Mouse (Mus musculus) embryonic fibroblast, embryonic 13.5 days (primary cell): ENCODE data around the gene Bcl2a1b. TPM values are rescaled to one million over a fixed set of nuclear protein-coding genes. Genes with fewer than 3 reads are reported as not detected.
"Not testable (repeated sequence)": the region's sequence is repeated elsewhere in the genome, so short reads cannot be mapped to it uniquely, and the experiment has no call there.

ENCODE experiments used
- H3K27ac ChIP-seq: 2 replicates; pipeline ENCODE4 v1.5.1; 2012; ENCODE audit warnings: low read length, control low read depth, inconsistent platforms; ENCODE audit not compliant: insufficient read depth
- H3K4me1 ChIP-seq: 2 replicates; pipeline ENCODE4 v1.6.1; 2011; ENCODE audit warnings: low read length; ENCODE audit not compliant: control insufficient read depth, insufficient read depth
- H3K4me3 ChIP-seq: 2 replicates; pipeline ENCODE4 v1.5.1; 2011; ENCODE audit warnings: mild to moderate bottlenecking, control low read depth, low read length; ENCODE audit not compliant: insufficient read depth
- polyA plus RNA-seq: library from polyadenylated mRNA; stranded (reverse); fragments of >200 nt; gene quantifications from 2 replicates; pipeline ENCODE4 v1.2.4, GENCODE M21; 2011; ENCODE audit warnings: low read depth; ENCODE audit not compliant: missing spikeins, insufficient read length

The Bcl2a1b gene
- not detected in 2 replicates for polyA plus RNA-seq

- not testable (repeated sequence) for H3K4me3 ChIP-seq, H3K4me1 ChIP-seq
These were observed at the start of gene Bcl2a1b, which contains the start of gene Gm29094 for GRCm38 (mm10) chr9:89198969-89199416. TSS of gene Bcl2a1b (plus strand) at chr9:89199209. TSS of gene Gm29094 (plus strand) at chr9:89199379.

GRCm38 (mm10) chr9:89172539-89172938 is 26.5 kb upstream of the Bcl2a1b start:
- H3K4me1 ChIP-seq, H3K4me3 ChIP-seq, H3K27ac ChIP-seq: not testable (repeated sequence)

More at GRCm38 (mm10) chr9:89198969-89199416, at the start of gene Bcl2a1b, which contains the start of gene Gm29094:
- H3K27ac ChIP-seq: not testable (repeated sequence)

GRCm38 (mm10) chr9:89178833-89179232 is 20.2 kb upstream of the Bcl2a1b start:
- not testable (repeated sequence) for H3K4me3 ChIP-seq, H3K4me1 ChIP-seq, H3K27ac ChIP-seq

GRCm38 (mm10) chr9:89179469-89179868 is 19.5 kb upstream of the Bcl2a1b start:
- H3K27ac ChIP-seq, H3K4me3 ChIP-seq, H3K4me1 ChIP-seq: not testable (repeated sequence)

GRCm38 (mm10) chr9:89187006-89187405 is 12.0 kb upstream of the Bcl2a1b start:
- H3K4me3 ChIP-seq, H3K4me1 ChIP-seq: not testable (repeated sequence)

GRCm38 (mm10) chr9:89195483-89195882 is 3.5 kb upstream of the Bcl2a1b start:
- not testable (repeated sequence) for H3K4me3 ChIP-seq, H3K27ac ChIP-seq, H3K4me1 ChIP-seq

More at GRCm38 (mm10) chr9:89187006-89187405, 12.0 kb upstream of the Bcl2a1b start:
- H3K27ac ChIP-seq: not testable (repeated sequence)

GRCm38 (mm10) chr9:89197509-89197908 is 1.5 kb upstream of the Bcl2a1b start:
- not testable (repeated sequence) for H3K4me1 ChIP-seq, H3K4me3 ChIP-seq

GRCm38 (mm10) chr9:89198349-89198748 is 660 bp upstream of the Bcl2a1b start:
- not testable (repeated sequence) for H3K4me1 ChIP-seq, H3K4me3 ChIP-seq, H3K27ac ChIP-seq

More at GRCm38 (mm10) chr9:89197509-89197908, 1.5 kb upstream of the Bcl2a1b start:
- not testable (repeated sequence) for H3K27ac ChIP-seq

GRCm38 (mm10) chr9:89202256-89202655 is 3.2 kb downstream of the Bcl2a1b start:
- H3K27ac ChIP-seq, H3K4me3 ChIP-seq: not testable (repeated sequence)

GRCm38 (mm10) chr9:89208939-89209338 is 9.9 kb downstream of the Bcl2a1b start:
- H3K4me1 ChIP-seq, H3K27ac ChIP-seq, H3K4me3 ChIP-seq: not testable (repeated sequence)

More at GRCm38 (mm10) chr9:89202256-89202655, 3.2 kb downstream of the Bcl2a1b start:
- not testable (repeated sequence) for H3K4me1 ChIP-seq

GRCm38 (mm10) chr9:89210353-89211064 is 11.5 kb downstream of the Bcl2a1b start, which contains the start of gene Mthfs:
TSS of gene Mthfs (plus strand) at chr9:89210676.
- peak within 1 kb of the TSS; percentile 36 for H3K4me3 ChIP-seq
- H3K27ac ChIP-seq: peak within 1 kb of the TSS; percentile 83
- H3K4me1 ChIP-seq: not testable (repeated sequence)

- Histone ChIP-seq H3K27ac (peak overlapping the region; percentile 83), H3K4me3 (peak overlapping the region; percentile 36)
- H3K4me1 ChIP-seq: not testable (repeated sequence)
These were observed 12.3 kb downstream of the Bcl2a1b start for GRCm38 (mm10) chr9:89211065-89211858.

- H3K4me3 ChIP-seq, H3K27ac ChIP-seq, H3K4me1 ChIP-seq: not testable (repeated sequence)
These were observed 13.4 kb downstream of the Bcl2a1b start for GRCm38 (mm10) chr9:89212428-89212827.

GRCm38 (mm10) chr9:89218174-89218573 is 19.2 kb downstream of the Bcl2a1b start:
- not testable (repeated sequence) for H3K27ac ChIP-seq, H3K4me1 ChIP-seq, H3K4me3 ChIP-seq

- H3K27ac ChIP-seq, H3K4me1 ChIP-seq, H3K4me3 ChIP-seq: not testable (repeated sequence)
These were observed 20.7 kb downstream of the Bcl2a1b start for GRCm38 (mm10) chr9:89219668-89220067.
